Mouse (Mus musculus) olfactory bulb, adult 2 months (tissue): ENCODE data around the gene Pcsk5. TPM values are rescaled to one million over a fixed set of nuclear protein-coding genes. Genes with fewer than 3 reads are reported as not detected.

Source experiments
- H3K27ac ChIP-seq: fragments of 200-500 bp; 2 replicates; pipeline ENCODE4 v1.5.1; 2012; ENCODE audit warnings: low read depth, low read length; ENCODE audit not compliant: insufficient read depth
- H3K4me1 ChIP-seq: fragments of 200-500 bp; 2 replicates; pipeline ENCODE4 v1.6.1; 2012; ENCODE audit warnings: low read length; ENCODE audit not compliant: control insufficient read depth, insufficient read depth
- H3K4me3 ChIP-seq: fragments of 200-500 bp; 2 replicates; pipeline ENCODE4 v1.5.1; 2012; ENCODE audit warnings: mild to moderate bottlenecking, low read depth, low read length, moderate library complexity; ENCODE audit not compliant: insufficient read depth
- CTCF ChIP-seq: fragments of 200-500 bp; IDR thresholded peaks from 2 replicates; pipeline ENCODE4 v1.5.1; 2012; ENCODE audit warnings: low read depth, mild to moderate bottlenecking, low read length, moderate library complexity; ENCODE audit not compliant: insufficient read depth
- POLR2A ChIP-seq: fragments of 200-500 bp; IDR thresholded peaks from 2 replicates; pipeline ENCODE4 v1.6.1; 2012; ENCODE audit warnings: mild to moderate bottlenecking, low read depth, low read length, moderate library complexity; ENCODE audit not compliant: insufficient read depth
- WGBS: fragments of 180-500 bp; shearing (Covaris S2); methylation state at CpG from one replicate; pipeline ENCODE4 v1.1.7; 2018; 5-methylcytosine and 5-hydroxymethylcytosine counted together
- polyA plus RNA-seq: library from polyadenylated mRNA; stranded (reverse); fragments of >200 nt; gene quantifications from 2 replicates; pipeline ENCODE4 v1.2.4, GENCODE M21; 2012; ENCODE audit warnings: low replicate concordance; ENCODE audit not compliant: missing spikeins, insufficient read depth, insufficient read length

The Pcsk5 gene
- not detected in 2 replicates for polyA plus RNA-seq

GRCm38 (mm10) chr19:17837471-17837859, at the start of gene Pcsk5:
Gene Pcsk5 (minus strand): TSS chr19:17837632.
- peak within 1 kb of the TSS; percentile 65 for H3K4me3 ChIP-seq
- TF ChIP-seq POLR2A (peak; percentile 68; the same call in 1 of the 2 replicates), CTCF (no peak)
- H3K4me1 ChIP-seq: peaks cover 12% of the 10 kb centered on the region
- H3K27ac ChIP-seq: no peak within 1 kb of the TSS
- under 1% methylated on average over 36 of the region's 36 CpGs for WGBS

- Histone ChIP-seq H3K27ac (no peak overlapping the region), H3K4me3 (no peak overlapping the region), H3K4me1 (no peaks in the 10 kb centered on the region)
- WGBS: 76% methylated on average over 7 of the region's 7 CpGs
- TF ChIP-seq POLR2A: no peak
- no peak for TF ChIP-seq CTCF
Observed at GRCm38 (mm10) chr19:17875804-17876203, 38.4 kb upstream of the Pcsk5 start.

GRCm38 (mm10) chr19:17874388-17874787, 37.0 kb upstream of the Pcsk5 start:
- TF ChIP-seq POLR2A (no peak), CTCF (no peak)
- WGBS: 42% methylated on average over 2 of the region's 2 CpGs
- H3K27ac ChIP-seq: no peak overlapping the region
- H3K4me3 ChIP-seq: no peak overlapping the region
- no peaks in the 10 kb centered on the region for H3K4me1 ChIP-seq

- no peaks in the 10 kb centered on the region for H3K4me1 ChIP-seq
- no peak overlapping the region for H3K27ac ChIP-seq
- WGBS: 51% methylated on average over 2 of the region's 2 CpGs
- TF ChIP-seq CTCF: no peak
- no peak for TF ChIP-seq POLR2A
- H3K4me3 ChIP-seq: no peak overlapping the region
Observed at GRCm38 (mm10) chr19:17873755-17874154, 36.3 kb upstream of the Pcsk5 start.

- no peak overlapping the region for H3K4me3 ChIP-seq
- H3K4me1 ChIP-seq: no peaks in the 10 kb centered on the region
- H3K27ac ChIP-seq: no peak overlapping the region
- TF ChIP-seq POLR2A: no peak
- no peak for TF ChIP-seq CTCF
- 88% methylated on average over 3 of the region's 3 CpGs for WGBS
Observed at GRCm38 (mm10) chr19:17866317-17866891, 29.0 kb upstream of the Pcsk5 start.

DNA sequence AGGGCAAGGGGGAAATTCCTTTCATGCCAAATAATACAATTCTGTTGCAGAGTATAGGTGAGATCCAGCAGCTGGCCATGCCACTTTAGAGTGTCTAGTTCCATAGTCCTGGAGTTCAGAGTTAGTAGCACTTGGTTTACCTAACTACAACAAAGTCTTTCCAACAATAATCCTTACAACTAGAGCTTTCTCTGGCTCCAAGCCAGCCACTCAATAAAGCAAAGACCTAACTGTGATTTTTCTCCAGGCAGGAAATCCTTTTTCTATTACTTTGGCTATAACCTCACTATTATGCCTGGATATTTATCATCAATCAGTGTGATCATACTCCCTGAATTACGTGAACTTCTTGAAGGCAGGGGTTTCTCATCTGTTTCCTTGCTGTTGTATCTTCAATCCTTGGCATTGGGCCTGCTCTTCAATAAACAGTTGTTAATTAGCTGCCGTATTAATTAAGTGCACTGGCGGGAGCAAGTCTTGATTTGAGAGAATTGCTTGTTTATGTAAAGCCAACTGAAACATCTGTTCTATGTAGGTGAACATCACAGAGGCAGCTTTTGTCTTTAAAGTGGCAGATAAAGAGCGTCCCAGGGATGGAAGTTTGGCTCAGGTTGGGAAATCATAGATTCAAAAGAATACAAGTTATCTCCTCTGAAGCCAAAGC, 23.1 kb upstream of the Pcsk5 start:
- WGBS: 37% methylated on average over 4 of the region's 4 CpGs
- TF ChIP-seq CTCF (no peak), POLR2A (no peak)
- Histone ChIP-seq H3K4me3 (no peak overlapping the region), H3K27ac (no peak overlapping the region), H3K4me1 (no peaks in the 10 kb centered on the region)

GRCm38 (mm10) chr19:17856741-17857140, 19.3 kb upstream of the Pcsk5 start:
- H3K27ac ChIP-seq: no peak overlapping the region
- 29% methylated on average over 3 of the region's 3 CpGs for WGBS
- H3K4me1 ChIP-seq: no peaks in the 10 kb centered on the region
- no peak overlapping the region for H3K4me3 ChIP-seq
- no peak for TF ChIP-seq CTCF
- TF ChIP-seq POLR2A: no peak

DNA sequence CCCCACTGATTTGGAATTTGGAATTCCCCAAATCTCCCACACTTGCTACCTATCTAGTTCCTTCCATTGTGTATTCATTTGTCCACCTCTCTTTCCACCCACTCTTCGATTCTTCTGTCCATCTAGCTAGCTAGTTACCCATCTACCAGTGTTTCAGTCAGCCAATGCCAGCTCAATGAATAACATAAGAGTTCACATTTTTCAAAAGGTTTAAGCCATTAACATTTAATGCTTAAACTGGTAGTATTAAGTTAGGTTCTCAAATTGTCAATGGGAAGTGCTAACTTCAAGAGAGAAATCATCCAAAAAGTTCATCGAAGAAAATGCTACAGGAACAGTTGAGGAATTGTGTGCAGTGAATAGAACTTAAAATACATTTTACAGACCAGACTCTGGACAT, 11.0 kb upstream of the Pcsk5 start:
- WGBS: 80% methylated on average over 2 of the region's 2 CpGs
- H3K4me3 ChIP-seq: no peak overlapping the region
- H3K4me1 ChIP-seq: no peaks in the 10 kb centered on the region
- TF ChIP-seq CTCF (no peak), POLR2A (no peak)
- no peak overlapping the region for H3K27ac ChIP-seq

DNA sequence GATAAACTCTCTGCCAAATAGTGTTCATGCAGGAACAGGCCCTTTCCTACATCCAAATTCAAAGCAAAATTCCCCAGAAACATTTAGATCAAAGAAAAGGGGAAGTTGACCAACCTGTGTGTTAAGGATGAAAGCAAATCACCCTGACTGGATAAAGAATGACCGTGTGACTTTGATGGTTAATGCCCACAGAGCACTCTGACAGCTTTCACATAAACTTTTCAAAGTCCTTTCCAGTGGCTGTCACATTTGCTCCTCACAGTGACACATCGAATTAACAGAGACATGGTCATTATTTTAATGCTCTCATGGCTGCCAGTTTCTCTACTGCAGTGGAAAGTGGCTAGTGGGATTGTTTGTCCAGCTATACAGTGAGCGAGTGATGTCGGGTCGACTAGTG, 8.5 kb upstream of the Pcsk5 start:
- TF ChIP-seq POLR2A (no peak), CTCF (no peak)
- H3K4me1 ChIP-seq: no peaks in the 10 kb centered on the region
- no peak overlapping the region for H3K4me3 ChIP-seq
- no peak overlapping the region for H3K27ac ChIP-seq
- 53% methylated on average over 5 of the region's 5 CpGs for WGBS
